Mouse (Mus musculus) stomach, embryonic 14.5 days (tissue): ENCODE results near the gene Myd88. TPM values are rescaled to one million over a fixed set of nuclear protein-coding genes. Genes with fewer than 3 reads are reported as not detected.
A peak's percentile ranks its signal among the peaks of the same experiment; 100 is the strongest.

Experiments
- ATAC-seq: fragments of 200-750 bp; cut with Nextera tagmentation; 2 replicates; pipeline ENCODE4 v1.8.0; 2017; ENCODE audit warnings: low read depth, moderate TSS enrichment; ENCODE audit not compliant: insufficient number of reproducible peaks, insufficient read depth, low FRiP score
- H3K27ac ChIP-seq: fragments of 300-500 bp; sonication (generic); 2 replicates; pipeline ENCODE4 v1.5.1; 2014; ENCODE audit warnings: mild to moderate bottlenecking, low read length, moderate library complexity, mixed read lengths
- H3K27me3 ChIP-seq: fragments of 300-500 bp; sonication (generic); 2 replicates; pipeline ENCODE4 v1.6.1; 2014; ENCODE audit warnings: low read length, control low read depth, mixed read lengths; ENCODE audit not compliant: control insufficient read depth, insufficient read depth
- H3K36me3 ChIP-seq: fragments of 300-500 bp; sonication (generic); 2 replicates; pipeline ENCODE4 v1.6.1; 2014; ENCODE audit warnings: mild to moderate bottlenecking, control low read depth, low read length, moderate library complexity, mixed read lengths; ENCODE audit not compliant: control insufficient read depth, insufficient read depth
- H3K4me1 ChIP-seq: fragments of 300-500 bp; sonication (generic); 2 replicates; pipeline ENCODE4 v1.6.1; 2014; ENCODE audit warnings: low read length, control low read depth, mixed read lengths; ENCODE audit not compliant: control insufficient read depth, insufficient read depth
- H3K4me2 ChIP-seq: fragments of 300-500 bp; sonication (generic); replicated peaks from 2 replicates; pipeline ENCODE4 v1.6.1; 2014; ENCODE audit warnings: low read depth, low read length, control low read depth
- H3K4me3 ChIP-seq: fragments of 300-500 bp; sonication (generic); 2 replicates; pipeline ENCODE4 v1.5.1; 2014; ENCODE audit warnings: low read depth, low read length, control low read depth
- H3K9ac ChIP-seq: fragments of 300-500 bp; sonication (generic); replicated peaks from 2 replicates; pipeline ENCODE4 v1.6.1; 2014; ENCODE audit warnings: low read depth, mild to moderate bottlenecking, control low read depth, low read length, moderate library complexity, mixed read lengths
- H3K9me3 ChIP-seq: fragments of 300-500 bp; sonication (generic); 2 replicates; pipeline ENCODE4 v1.6.1; 2016; ENCODE audit warnings: low read depth, low read length, control low read depth; ENCODE audit not compliant: control insufficient read depth
- WGBS: fragments of 180-500 bp; shearing (Covaris S2); extraction: QIAGEN DNeasy Blood & Tissue Kit; methylation state at CpG from one replicate; pipeline ENCODE4 v1.1.7; 2014; 5-methylcytosine and 5-hydroxymethylcytosine counted together
- polyA plus RNA-seq: library from polyadenylated mRNA; unstranded; fragments of >200 nt; fragmentation: Nextera tagmentation; extraction: Ambion mirVana; gene quantifications from 2 replicates; pipeline ENCODE4 v1.2.1, GENCODE M21; 2014

Myd88 gene
- polyA plus RNA-seq, 1 experiment from 2014 or later, result 28.4 TPM

- no peak overlapping the region for H3K4me3 ChIP-seq
Measured at GRCm38 (mm10) chr9:119352060-119352459, 10.8 kb upstream of the Myd88 start.

GRCm38 (mm10) chr9:119350947-119351705, 9.9 kb upstream of the Myd88 start:
- H3K4me2 ChIP-seq, result no peak overlapping the region
- ATAC-seq, result no peak
- H3K27me3 ChIP-seq, result no peaks in the 10 kb centered on the region
- peaks cover 34% of the 10 kb centered on the region; the same call in 1 of the 2 replicates for H3K36me3 ChIP-seq
- WGBS, result 92% methylated on average over 10 of the region's 10 CpGs
- no peaks in the 10 kb centered on the region for H3K4me1 ChIP-seq
- H3K4me3 ChIP-seq, result no peak overlapping the region
- H3K9me3 ChIP-seq, result no peaks in the 10 kb centered on the region
- no peak overlapping the region for H3K27ac ChIP-seq
- H3K9ac ChIP-seq, result no peak overlapping the region

More at GRCm38 (mm10) chr9:119352060-119352459, 10.8 kb upstream of the Myd88 start:
- H3K4me1 ChIP-seq, result no peaks in the 10 kb centered on the region
- no peaks in the 10 kb centered on the region for H3K27me3 ChIP-seq
- WGBS, result 26% methylated on average over 4 of the region's 4 CpGs
- ATAC-seq, result peak; percentile 73; the same call in 1 of the 2 replicates
- H3K36me3 ChIP-seq, result peaks cover 29% of the 10 kb centered on the region; the same call in 1 of the 2 replicates
- H3K27ac ChIP-seq, result no peak overlapping the region
- no peak overlapping the region for H3K4me2 ChIP-seq
- H3K9ac ChIP-seq, result no peak overlapping the region
- no peaks in the 10 kb centered on the region for H3K9me3 ChIP-seq

GRCm38 (mm10) chr9:119350531-119350930, 9.3 kb upstream of the Myd88 start:
- Histone ChIP-seq H3K9ac (no peak overlapping the region), H3K4me2 (no peak overlapping the region), H3K4me3 (no peak overlapping the region), H3K36me3 (peaks cover 36% of the 10 kb centered on the region; the same call in 1 of the 2 replicates), H3K27me3 (no peaks in the 10 kb centered on the region), H3K4me1 (no peaks in the 10 kb centered on the region), H3K27ac (no peak overlapping the region), H3K9me3 (no peaks in the 10 kb centered on the region)
- no peak for ATAC-seq
- WGBS, result 85% methylated on average over 3 of the region's 3 CpGs

GRCm38 (mm10) chr9:119346376-119346775, 5.2 kb upstream of the Myd88 start:
- Histone ChIP-seq H3K36me3 (peaks cover 53% of the 10 kb centered on the region), H3K9ac (no peak overlapping the region), H3K4me2 (no peak overlapping the region), H3K4me1 (peaks cover 6% of the 10 kb centered on the region), H3K27me3 (no peaks in the 10 kb centered on the region), H3K4me3 (no peak overlapping the region), H3K27ac (no peak overlapping the region), H3K9me3 (no peaks in the 10 kb centered on the region)
- ATAC-seq, result no peak
- WGBS, result 85% methylated on average over 8 of the region's 8 CpGs

GRCm38 (mm10) chr9:119342728-119343127, 1.5 kb upstream of the Myd88 start:
- no peak overlapping the region for H3K27ac ChIP-seq
- no peak for ATAC-seq
- peaks cover 31% of the 10 kb centered on the region for H3K36me3 ChIP-seq
- no peak overlapping the region for H3K9ac ChIP-seq
- H3K9me3 ChIP-seq, result no peaks in the 10 kb centered on the region
- H3K27me3 ChIP-seq, result no peaks in the 10 kb centered on the region
- WGBS, result 81% methylated on average over 7 of the region's 7 CpGs
- no peak overlapping the region for H3K4me2 ChIP-seq
- H3K4me3 ChIP-seq, result no peak overlapping the region
- peaks cover 16% of the 10 kb centered on the region for H3K4me1 ChIP-seq

- Histone ChIP-seq H3K4me1 (peaks cover 16% of the 10 kb centered on the region), H3K36me3 (peaks cover 28% of the 10 kb centered on the region), H3K27me3 (no peaks in the 10 kb centered on the region), H3K9ac (peak overlapping the region; percentile 22), H3K27ac (peak overlapping the region; percentile 90), H3K4me3 (peak overlapping the region; percentile 69), H3K4me2 (peak overlapping the region; percentile 82), H3K9me3 (no peaks in the 10 kb centered on the region)
- 3% methylated on average over 8 of the region's 8 CpGs for WGBS
- no peak for ATAC-seq
Measured at GRCm38 (mm10) chr9:119340212-119340580, 1.0 kb downstream of the Myd88 start.

- WGBS, result 1% methylated on average over 43 of the region's 43 CpGs
- H3K27ac ChIP-seq, result peak within 1 kb of the TSS; percentile 90
- no peak; the same call in 1 of the 2 replicates for ATAC-seq
- peaks cover 25% of the 10 kb centered on the region for H3K36me3 ChIP-seq
- H3K4me2 ChIP-seq, result peak within 1 kb of the TSS; percentile 82
- H3K27me3 ChIP-seq, result no peaks in the 10 kb centered on the region
- peak within 1 kb of the TSS; percentile 72 for H3K9ac ChIP-seq
- peak within 1 kb of the TSS; percentile 69 for H3K4me3 ChIP-seq
- H3K4me1 ChIP-seq, result peaks cover 16% of the 10 kb centered on the region
- H3K9me3 ChIP-seq, result no peaks in the 10 kb centered on the region
Measured at GRCm38 (mm10) chr9:119339558-119340211, 1.5 kb downstream of the Myd88 start, which contains the start of gene Acaa1a. Acaa1a (plus strand) TSS chr9:119339676.

- 36% methylated on average over 7 of the region's 7 CpGs for WGBS
- H3K4me3 ChIP-seq, result peak overlapping the region; percentile 69
- H3K9ac ChIP-seq, result peak overlapping the region; percentile 72
- H3K27me3 ChIP-seq, result no peaks in the 10 kb centered on the region
- peak overlapping the region; percentile 82 for H3K4me2 ChIP-seq
- no peaks in the 10 kb centered on the region for H3K9me3 ChIP-seq
- peaks cover 20% of the 10 kb centered on the region for H3K36me3 ChIP-seq
- H3K27ac ChIP-seq, result no peak overlapping the region
- H3K4me1 ChIP-seq, result peaks cover 19% of the 10 kb centered on the region
- no peak for ATAC-seq
Measured at GRCm38 (mm10) chr9:119339106-119339505, 2.1 kb downstream of the Myd88 start.
